Mouse (Mus musculus) large intestine, adult 2 months (tissue): ENCODE measurements around the gene 4930516K23Rik. TPM values are rescaled to one million over a fixed set of nuclear protein-coding genes. Genes with fewer than 3 reads are reported as not detected.

Source experiments
- DNase-seq: peaks from one replicate; pipeline ENCODE4 v3.0.0-alpha.2; 2012; ENCODE audit warnings: low read depth, low spot score
- WGBS: fragments of 180-500 bp; shearing (Covaris S2); methylation state at CpG from one replicate; pipeline ENCODE4 v1.1.7; 2018; 5-methylcytosine and 5-hydroxymethylcytosine counted together
- polyA plus RNA-seq: library from polyadenylated mRNA; depleted of rRNA; stranded (reverse); fragments of >200 nt; gene quantifications from 2 replicates; pipeline ENCODE4 v1.2.3, GENCODE M21; 2012; rRNA removed

4930516K23Rik gene
- polyA plus RNA-seq = not detected in 2 replicates

DNA sequence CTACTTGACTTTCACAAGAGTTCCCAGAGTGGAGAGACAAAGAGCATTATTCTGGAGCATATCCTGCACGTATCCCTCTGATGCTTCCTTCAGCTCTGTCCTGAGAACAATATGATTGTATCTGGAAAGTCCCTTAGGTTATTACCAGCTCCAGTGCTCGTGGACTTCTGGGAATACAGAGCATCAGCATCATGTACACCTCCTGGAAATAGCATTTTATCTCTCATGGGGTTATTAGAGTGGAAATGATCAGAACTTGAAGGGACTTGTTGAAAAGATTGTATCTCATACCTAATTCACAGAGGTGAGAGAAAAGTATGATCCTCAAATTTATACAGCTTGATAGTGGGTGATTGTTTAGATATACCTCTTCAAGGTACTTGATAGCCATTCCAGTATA, at the start of gene 4930516K23Rik:
4930516K23Rik (minus strand) TSS at position 101 of the 400 bp plus-strand sequence.
- DNase-seq = no peak
- WGBS = 39% methylated on average over 2 of the region's 2 CpGs

DNA sequence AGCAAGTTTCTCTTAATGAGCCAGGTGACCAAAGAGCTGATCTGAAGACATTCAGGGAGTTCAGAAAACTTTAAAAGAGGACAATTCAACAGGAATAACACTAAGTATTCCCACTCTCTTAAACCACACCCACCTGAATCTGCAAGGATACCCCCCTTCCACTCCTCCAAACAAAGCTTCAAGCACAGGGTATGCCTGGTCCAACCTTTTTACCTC, 43.4 kb upstream of the 4930516K23Rik start, which contains the start of gene Olfr646:
Olfr646 (plus strand) TSS at position 117 of the 216 bp plus-strand sequence.
- DNase-seq = no peak

- WGBS = 32% methylated on average over 4 of the region's 4 CpGs
These were observed 42.9 kb upstream of the 4930516K23Rik start for GRCm38 (mm10) chr7:104103913-104104756.

GRCm38 (mm10) chr7:104085365-104085764, 24.1 kb upstream of the 4930516K23Rik start, which contains the start of gene Olfr645:
Gene Olfr645 (minus strand): TSS chr7:104085465.
- 72% methylated on average over 1 of the region's 1 CpGs for WGBS
- no peak for DNase-seq

More at GRCm38 (mm10) chr7:104103913-104104756, 42.9 kb upstream of the 4930516K23Rik start:
- DNase-seq = no peak

- WGBS = 62% methylated on average over 2 of the region's 2 CpGs
- no peak for DNase-seq
These were observed 10.5 kb upstream of the 4930516K23Rik start, which contains the start of gene Olfr644 for GRCm38 (mm10) chr7:104071769-104072168. Gene Olfr644 (minus strand): TSS chr7:104071869.

- DNase-seq = no peak
- WGBS = 74% methylated on average over 1 of the region's 1 CpGs
These were observed 2.0 kb downstream of the 4930516K23Rik start for GRCm38 (mm10) chr7:104059215-104059614.

DNA sequence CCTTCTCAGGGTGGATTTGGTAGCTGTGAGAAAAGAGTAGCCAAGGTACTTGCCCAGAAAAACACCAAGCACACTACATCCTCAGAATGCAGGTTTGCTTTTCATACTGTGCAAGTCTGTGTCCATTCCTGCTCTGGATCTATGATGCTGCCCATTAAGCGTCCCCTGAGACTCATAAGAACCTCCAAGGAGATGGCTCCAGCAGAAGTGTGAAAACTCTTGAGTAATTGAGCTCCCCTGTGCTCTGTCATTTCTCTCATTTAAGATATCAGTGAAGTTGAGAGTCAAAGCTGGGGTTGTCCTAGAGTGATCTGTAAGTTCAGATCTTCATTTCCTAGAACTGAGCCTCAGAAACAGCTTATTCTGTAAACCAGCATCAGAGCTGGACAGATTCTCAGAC, 8.7 kb downstream of the 4930516K23Rik start, which contains the start of gene Olfr642:
Olfr642 (minus strand) TSS at position 101 of the 400 bp plus-strand sequence.
- no peak for DNase-seq
- 51% methylated on average over 1 of the region's 1 CpGs for WGBS

DNA sequence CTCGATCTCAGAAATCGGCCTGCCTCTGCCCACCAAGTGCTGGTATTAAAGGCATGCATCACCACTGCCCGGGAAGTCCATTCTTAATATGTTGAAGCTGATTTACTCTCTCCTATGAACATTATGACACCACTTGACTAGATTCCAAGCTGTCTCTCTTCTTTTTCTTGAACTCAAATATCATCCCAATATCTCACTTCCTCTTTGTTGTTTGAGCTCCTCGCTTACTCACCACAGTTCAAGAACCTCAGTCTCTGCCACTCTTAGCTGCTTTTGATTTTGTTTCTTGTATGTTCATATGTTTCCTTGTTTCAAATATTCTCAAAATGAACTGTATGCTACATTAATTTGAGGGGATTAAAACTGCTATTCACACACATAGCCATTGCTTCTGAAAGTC, 10.5 kb downstream of the 4930516K23Rik start:
- 87% methylated on average over 4 of the region's 4 CpGs for WGBS
- no peak for DNase-seq

DNA sequence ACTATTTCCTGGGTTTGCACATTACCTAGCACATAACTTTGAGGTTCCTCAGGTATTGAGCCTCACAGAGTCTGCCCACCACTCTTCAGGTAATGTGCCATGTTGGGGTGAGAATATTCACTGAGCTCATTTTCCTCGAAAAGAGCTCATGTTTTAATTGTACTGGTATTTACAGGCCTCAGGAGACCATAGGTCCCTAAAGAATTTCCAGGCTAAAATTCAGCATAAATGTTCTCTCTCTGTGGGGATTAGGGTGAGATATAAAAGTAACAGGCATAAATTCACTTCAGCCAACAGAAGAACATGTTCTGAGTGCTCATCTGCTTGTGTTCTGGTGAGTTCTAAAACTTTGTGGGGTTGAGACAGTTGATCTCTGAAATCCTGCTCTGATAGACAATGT, 26.1 kb downstream of the 4930516K23Rik start, which contains the start of gene Olfr641:
Olfr641 (plus strand) TSS at position 301 of the 400 bp plus-strand sequence.
- 46% methylated on average over 1 of the region's 1 CpGs for WGBS
- no peak for DNase-seq

GRCm38 (mm10) chr7:104026978-104027377, 34.3 kb downstream of the 4930516K23Rik start:
- DNase-seq = no peak
- WGBS = 77% methylated on average over 3 of the region's 3 CpGs

DNA sequence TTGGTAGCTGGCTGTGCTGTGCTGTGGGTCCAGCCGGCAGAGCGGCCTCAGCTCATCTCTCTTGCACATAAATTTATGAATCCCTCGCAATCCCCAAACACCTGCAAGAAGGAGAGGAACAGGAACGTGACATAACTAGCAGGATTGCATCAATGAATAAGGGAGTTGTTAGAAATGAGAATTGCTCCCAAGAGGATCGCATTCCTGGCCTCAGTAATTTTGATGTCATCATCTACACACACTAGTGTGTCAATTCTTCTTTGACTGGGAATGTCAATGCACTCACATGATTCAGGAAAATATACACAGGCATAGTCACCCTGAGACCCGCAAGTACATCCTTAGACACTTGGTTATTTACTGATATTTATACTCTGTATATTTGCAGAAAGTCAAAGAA, 35.8 kb downstream of the 4930516K23Rik start, which contains the start of gene Olfr640:
Olfr640 (minus strand) TSS at position 101 of the 400 bp plus-strand sequence.
- DNase-seq = no peak

GRCm38 (mm10) chr7:104021651-104022050, 39.6 kb downstream of the 4930516K23Rik start:
- WGBS = 87% methylated on average over 6 of the region's 6 CpGs
- DNase-seq = no peak

More for the DNA sequence above, 35.8 kb downstream of the 4930516K23Rik start, which contains the start of gene Olfr640:
- WGBS = 72% methylated on average over 6 of the region's 6 CpGs

DNA sequence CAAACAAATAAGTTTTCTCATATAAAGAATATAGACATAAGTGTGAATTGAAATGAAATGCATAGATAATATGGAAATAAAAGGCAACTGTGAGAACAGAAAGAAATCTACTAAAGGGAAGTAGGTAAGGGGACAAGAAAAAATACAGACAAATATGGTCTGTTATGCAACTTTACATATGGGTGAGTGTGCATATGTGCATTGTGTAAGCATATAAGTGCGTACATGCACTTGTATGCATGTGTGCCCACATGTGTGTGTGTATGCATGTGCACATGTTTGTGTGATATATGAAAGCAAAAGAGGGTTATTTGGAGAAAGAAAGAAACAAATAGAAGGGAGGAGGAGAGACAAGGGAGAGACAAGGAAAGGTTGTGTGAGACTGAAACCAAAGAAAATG, 42.3 kb downstream of the 4930516K23Rik start:
- no peak for DNase-seq

GRCm38 (mm10) chr7:104017203-104017602, 44.0 kb downstream of the 4930516K23Rik start, which contains the start of gene Olfr639:
Gene Olfr639 (minus strand): TSS chr7:104017303.
- no peak for DNase-seq

More for the DNA sequence above, 42.3 kb downstream of the 4930516K23Rik start:
- 80% methylated on average over 1 of the region's 1 CpGs for WGBS

Other genes starting within 250 kb of the 4930516K23Rik start
- 7.5 and 9.3 TPM in 2 replicates for gene Hbb-bt, start 247.4 kb downstream of the 4930516K23Rik start, polyA plus RNA-seq
- 97.3 and 114 TPM in 2 replicates for gene Hbb-bs, start 233.3 kb downstream of the 4930516K23Rik start, polyA plus RNA-seq
- not detected in 2 replicates for gene Hbb-bh2, start 220.9 kb downstream of the 4930516K23Rik start, polyA plus RNA-seq
- not detected in 2 replicates for gene Hbb-bh1, start 218.3 kb downstream of the 4930516K23Rik start, polyA plus RNA-seq
- not detected in 2 replicates for gene Hbb-y, start 208.2 kb downstream of the 4930516K23Rik start, polyA plus RNA-seq
- gene Olfr66, start 175.2 kb downstream of the 4930516K23Rik start, polyA plus RNA-seq = not detected in 2 replicates
- not detected in 2 replicates for gene Olfr64, start 167.0 kb downstream of the 4930516K23Rik start, polyA plus RNA-seq
- gene Olfr65, start 158.0 kb downstream of the 4930516K23Rik start, polyA plus RNA-seq = not detected in 2 replicates
- gene Olfr631, start 132.6 kb downstream of the 4930516K23Rik start, polyA plus RNA-seq = not detected in 2 replicates
- not detected in 2 replicates for gene Olfr632, start 127.1 kb downstream of the 4930516K23Rik start, polyA plus RNA-seq
- not detected in 2 replicates for gene Olfr633, start 117.0 kb downstream of the 4930516K23Rik start, polyA plus RNA-seq
- not detected in 2 replicates for gene Olfr635, start 90.3 kb downstream of the 4930516K23Rik start, polyA plus RNA-seq
- gene Olfr638, start 62.7 kb downstream of the 4930516K23Rik start, polyA plus RNA-seq = not detected in 2 replicates
- gene Olfr639, start 44.1 kb downstream of the 4930516K23Rik start, polyA plus RNA-seq = not detected in 2 replicates
- not detected in 2 replicates for gene Olfr640, start 35.9 kb downstream of the 4930516K23Rik start, polyA plus RNA-seq
- not detected in 2 replicates for gene Olfr641, start 26.0 kb downstream of the 4930516K23Rik start, polyA plus RNA-seq
- gene Olfr642, start 8.8 kb downstream of the 4930516K23Rik start, polyA plus RNA-seq = not detected in 2 replicates
- not detected in 2 replicates for gene Olfr644, start 10.4 kb upstream of the 4930516K23Rik start, polyA plus RNA-seq
- not detected in 2 replicates for gene Olfr645, start 24.0 kb upstream of the 4930516K23Rik start, polyA plus RNA-seq
- not detected in 2 replicates for gene Olfr646, start 43.4 kb upstream of the 4930516K23Rik start, polyA plus RNA-seq
- gene Ubqln5, start 68.4 kb upstream of the 4930516K23Rik start, polyA plus RNA-seq = not detected in 2 replicates
- gene Olfr643, start 76.0 kb upstream of the 4930516K23Rik start, polyA plus RNA-seq = not detected in 2 replicates
- not detected in 2 replicates for gene Ubqln3, start 81.8 kb upstream of the 4930516K23Rik start, polyA plus RNA-seq
- gene Ubqlnl, start 89.1 kb upstream of the 4930516K23Rik start, polyA plus RNA-seq = not detected in 2 replicates
- not detected in 2 replicates for gene Olfm5, start 103.4 kb upstream of the 4930516K23Rik start, polyA plus RNA-seq
- gene Olfr648, start 121.9 kb upstream of the 4930516K23Rik start, polyA plus RNA-seq = 0.02 TPM in 1 of 2 replicates, not detected in the other
- gene Olfr649, start 134.5 kb upstream of the 4930516K23Rik start, polyA plus RNA-seq = not detected in 2 replicates
- 0.79 and 1.1 TPM in 2 replicates for gene Trim6, start 157.3 kb upstream of the 4930516K23Rik start, polyA plus RNA-seq
- gene Trim34a, start 183.0 kb upstream of the 4930516K23Rik start, polyA plus RNA-seq = 3.8 and 5.5 TPM in 2 replicates
- 0.40 and 0.81 TPM in 2 replicates for gene Trim5, start 226.6 kb upstream of the 4930516K23Rik start, polyA plus RNA-seq